Mouse (Mus musculus) hindbrain, embryonic 10.5 days (tissue): Measurements from ENCODE around the gene Rln3. TPM values are rescaled to one million over a fixed set of nuclear protein-coding genes. Genes with fewer than 3 reads are reported as not detected.

ENCODE experiments used
- DNase-seq: peaks from one replicate; pipeline ENCODE4 v3.0.0-alpha.2; 2017; ENCODE audit warnings: low spot score
- H3K27ac ChIP-seq: fragments of 300-500 bp; sonication (generic); 2 replicates; pipeline ENCODE4 v1.5.1; 2016; ENCODE audit warnings: mild to moderate bottlenecking, moderate library complexity
- H3K27me3 ChIP-seq: fragments of 300-500 bp; sonication (generic); 2 replicates; pipeline ENCODE4 v1.6.1; 2016; ENCODE audit warnings: mild to moderate bottlenecking; ENCODE audit not compliant: poor library complexity, insufficient read depth, severe bottlenecking
- H3K36me3 ChIP-seq: fragments of 300-500 bp; sonication (generic); 2 replicates; pipeline ENCODE4 v1.6.1; 2016; ENCODE audit warnings: mild to moderate bottlenecking, moderate library complexity
- H3K4me1 ChIP-seq: fragments of 300-500 bp; sonication (generic); replicated peaks from 2 replicates; pipeline ENCODE4 v1.6.1; 2016; ENCODE audit warnings: mild to moderate bottlenecking
- H3K4me3 ChIP-seq: fragments of 300-500 bp; sonication (generic); 2 replicates; pipeline ENCODE4 v1.5.1; 2016; ENCODE audit warnings: mild to moderate bottlenecking, moderate library complexity
- H3K9me3 ChIP-seq: fragments of 300-500 bp; sonication (generic); 2 replicates; pipeline ENCODE4 v1.6.1; 2016; ENCODE audit warnings: mild to moderate bottlenecking, moderate library complexity
- WGBS: fragments of 180-500 bp; shearing (Covaris S2); methylation state at CpG from one replicate; pipeline ENCODE4 v1.1.7; 2016; 5-methylcytosine and 5-hydroxymethylcytosine counted together
- polyA plus RNA-seq: library from polyadenylated mRNA; unstranded; fragments of >200 nt; fragmentation: Nextera tagmentation; extraction: Ambion mirVana; gene quantifications from 2 replicates; pipeline ENCODE4 v1.2.1, GENCODE M21; 2016

Gene Rln3
- polyA plus RNA-seq, 1 experiment from 2014 or later, result 0.69 TPM

DNA sequence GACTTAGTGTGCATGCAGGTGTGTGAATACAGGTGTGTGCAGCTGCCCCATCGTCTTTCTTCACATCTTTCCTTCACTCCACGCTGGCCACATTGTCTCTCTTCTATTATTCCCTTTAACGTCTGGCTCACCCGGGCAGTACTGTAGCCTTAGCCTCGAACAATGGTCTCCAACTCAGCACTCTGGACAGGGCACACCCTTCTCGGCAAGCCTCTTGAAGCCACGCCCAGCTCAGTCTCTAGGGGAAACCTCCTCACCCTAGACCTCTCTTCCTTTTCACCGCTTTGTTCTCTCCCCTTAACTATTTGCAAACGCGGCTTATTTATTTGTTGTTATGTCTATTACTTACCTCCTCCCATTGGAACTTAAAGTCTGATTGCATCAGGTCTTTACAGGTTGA lies 17.4 kb downstream of the Rln3 start:
- Histone ChIP-seq H3K4me1 (peaks cover 42% of the 10 kb centered on the region), H3K36me3 (no peaks in the 10 kb centered on the region), H3K9me3 (no peaks in the 10 kb centered on the region), H3K27ac (no peak overlapping the region), H3K27me3 (peaks cover 63% of the 10 kb centered on the region), H3K4me3 (no peak overlapping the region)
- DNase-seq, result no peak
- WGBS, result 11% methylated on average over 10 of the region's 10 CpGs

DNA sequence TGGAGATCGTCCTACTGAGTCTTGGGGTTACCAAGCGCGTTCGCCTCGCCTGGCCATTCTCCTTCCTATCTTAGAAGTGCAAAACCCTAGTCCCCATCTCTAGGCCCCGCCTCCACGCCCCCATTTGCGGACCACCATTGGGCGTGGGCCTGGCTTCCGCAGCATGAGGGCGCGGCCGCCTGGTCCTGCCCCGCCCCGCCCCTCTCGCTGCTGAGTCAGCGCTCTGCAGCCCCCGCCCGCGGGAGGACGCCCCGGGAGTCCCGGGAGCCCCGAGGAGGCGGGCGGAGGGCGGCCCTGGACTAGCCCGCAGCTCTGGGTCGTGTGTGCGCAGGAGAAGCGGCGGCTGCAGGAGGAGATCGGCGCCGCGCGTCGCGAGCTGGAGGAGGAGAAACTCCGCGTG lies 18.9 kb downstream of the Rln3 start:
- Histone ChIP-seq H3K27ac (peak overlapping the region; percentile 81), H3K36me3 (no peaks in the 10 kb centered on the region), H3K9me3 (no peaks in the 10 kb centered on the region), H3K4me3 (peak overlapping the region; percentile 63), H3K4me1 (peaks cover 57% of the 10 kb centered on the region), H3K27me3 (peaks cover 79% of the 10 kb centered on the region)
- under 1% methylated on average over 41 of the region's 41 CpGs for WGBS
- peak; percentile 77 for DNase-seq

DNA sequence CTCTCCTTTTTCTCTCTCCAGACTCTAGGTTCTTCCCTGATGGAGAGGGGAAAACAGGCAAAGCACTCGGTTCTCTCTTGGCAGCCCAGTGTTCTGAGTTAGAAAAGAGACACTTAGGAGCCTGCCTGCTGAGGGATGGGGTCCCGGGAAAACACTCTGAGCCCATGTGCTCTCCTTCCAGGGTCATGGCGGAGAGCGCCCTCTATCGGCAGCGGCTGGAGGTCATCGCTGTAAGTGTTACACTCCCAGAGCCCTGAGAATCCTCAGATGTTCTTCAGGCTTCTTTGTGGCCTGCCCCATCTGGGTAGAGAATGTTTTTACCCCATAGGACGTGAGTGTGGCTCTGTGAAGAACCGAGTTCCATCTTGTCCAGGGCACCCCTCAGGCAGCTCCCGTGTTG lies 20.6 kb downstream of the Rln3 start:
- Histone ChIP-seq H3K27me3 (peaks cover 95% of the 10 kb centered on the region), H3K4me3 (no peak overlapping the region), H3K9me3 (no peaks in the 10 kb centered on the region), H3K4me1 (peaks cover 58% of the 10 kb centered on the region), H3K36me3 (no peaks in the 10 kb centered on the region), H3K27ac (no peak overlapping the region)
- 12% methylated on average over 10 of the region's 10 CpGs for WGBS
- DNase-seq, result peak; percentile 76

DNA sequence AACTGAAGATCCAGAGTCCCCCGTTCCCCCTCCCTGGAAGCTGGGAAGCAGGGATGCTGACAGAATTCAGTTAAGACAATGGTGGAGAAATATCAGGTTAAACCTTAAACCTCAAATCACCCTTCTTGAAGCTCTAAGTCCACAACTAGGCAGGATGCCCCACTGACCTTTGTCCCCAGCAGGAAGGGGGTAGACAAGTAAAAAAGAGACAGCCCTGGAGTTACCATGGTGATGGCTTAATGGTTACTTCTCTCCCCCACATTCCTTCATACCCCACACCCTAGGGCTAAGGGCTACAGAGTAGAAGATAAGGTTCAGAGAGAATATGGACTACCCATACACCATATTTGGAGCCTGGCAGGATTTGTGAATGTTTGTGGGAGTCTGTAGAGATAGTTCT lies 21.2 kb downstream of the Rln3 start:
- Histone ChIP-seq H3K4me1 (peaks cover 58% of the 10 kb centered on the region), H3K27ac (no peak overlapping the region), H3K9me3 (no peaks in the 10 kb centered on the region), H3K27me3 (peaks cover 90% of the 10 kb centered on the region), H3K36me3 (no peaks in the 10 kb centered on the region), H3K4me3 (no peak overlapping the region)
- 67% methylated on average over 1 of the region's 1 CpGs for WGBS
- no peak for DNase-seq

DNA sequence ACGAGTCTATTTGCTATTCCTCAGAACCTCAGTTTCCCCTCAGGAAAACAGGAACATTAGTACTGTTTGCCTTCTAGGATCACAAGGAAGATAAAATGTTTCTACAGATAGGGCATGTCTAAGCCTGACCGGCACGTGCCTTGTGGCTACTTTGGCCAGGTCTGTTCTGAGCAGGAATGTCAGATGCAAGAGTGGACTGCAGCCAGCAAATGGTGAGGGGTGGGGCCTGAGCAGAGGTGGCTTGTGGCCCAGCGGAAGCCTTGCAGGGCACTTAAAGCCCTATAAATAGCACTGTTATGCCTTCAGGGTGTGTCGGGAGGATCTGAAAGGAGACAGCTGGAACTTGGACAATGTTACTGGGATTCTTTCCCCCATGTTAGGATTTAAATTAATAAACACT lies 21.7 kb downstream of the Rln3 start:
- Histone ChIP-seq H3K4me1 (peaks cover 53% of the 10 kb centered on the region), H3K27ac (no peak overlapping the region), H3K27me3 (peaks cover 88% of the 10 kb centered on the region), H3K9me3 (no peaks in the 10 kb centered on the region), H3K4me3 (no peak overlapping the region), H3K36me3 (no peaks in the 10 kb centered on the region)
- no peak for DNase-seq
- 58% methylated on average over 5 of the region's 5 CpGs for WGBS

DNA sequence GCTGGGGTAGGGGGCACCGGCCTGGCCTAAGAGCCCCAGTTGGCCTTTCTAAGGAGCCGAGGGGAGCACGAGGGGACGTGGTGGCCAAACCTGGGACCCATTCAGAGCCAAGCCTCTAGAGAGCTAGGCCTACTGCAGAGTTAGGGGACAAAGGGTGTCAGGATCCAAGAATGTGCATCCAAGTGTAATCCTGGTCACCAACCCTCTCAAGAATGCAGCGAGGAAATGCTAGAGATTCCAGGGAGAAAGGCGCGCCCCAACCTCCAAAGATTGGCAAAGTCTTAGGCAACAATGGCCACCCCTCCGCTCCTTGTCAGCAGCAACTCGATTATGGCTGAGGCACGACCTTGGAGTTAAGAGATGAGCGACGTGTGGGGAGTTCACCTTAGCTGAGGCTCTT lies 23.2 kb downstream of the Rln3 start:
- no peak for DNase-seq
- Histone ChIP-seq H3K36me3 (no peaks in the 10 kb centered on the region), H3K4me1 (peaks cover 42% of the 10 kb centered on the region), H3K9me3 (no peaks in the 10 kb centered on the region), H3K27ac (peak overlapping the region; percentile 19), H3K4me3 (peak overlapping the region; percentile 29), H3K27me3 (peaks cover 78% of the 10 kb centered on the region)
- 44% methylated on average over 12 of the region's 12 CpGs for WGBS

DNA sequence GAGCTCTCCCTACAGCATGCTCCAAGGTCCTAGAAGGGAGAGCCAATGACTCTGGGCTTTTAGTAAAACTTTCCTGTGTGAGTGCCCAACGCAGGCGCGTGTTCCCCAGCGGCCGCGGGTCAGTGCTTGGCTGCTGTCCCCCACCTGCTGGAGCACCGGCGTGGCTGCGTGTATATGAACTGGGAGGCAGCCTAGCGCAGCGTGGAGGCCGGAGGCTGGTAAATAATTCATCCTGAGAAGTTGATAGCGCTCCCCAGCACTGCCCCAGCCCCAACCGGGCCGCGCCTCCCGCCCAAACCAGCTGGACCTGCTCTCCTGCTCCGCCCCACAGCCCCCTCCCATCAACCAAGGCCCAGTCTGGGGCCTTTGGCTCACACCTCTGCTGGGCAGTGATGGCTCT lies 23.7 kb downstream of the Rln3 start, which contains the start of gene Palm3:
Palm3 (plus strand) TSS at position 376 of the 400 bp plus-strand sequence.
- 7% methylated on average over 18 of the region's 18 CpGs for WGBS
- no peaks in the 10 kb centered on the region for H3K36me3 ChIP-seq
- peaks cover 1% of the 10 kb centered on the region; the same call in 1 of the 2 replicates for H3K9me3 ChIP-seq
- DNase-seq, result peak; percentile 30
- H3K27me3 ChIP-seq, result peaks cover 74% of the 10 kb centered on the region
- peak within 1 kb of the TSS; percentile 29 for H3K4me3 ChIP-seq
- peaks cover 37% of the 10 kb centered on the region for H3K4me1 ChIP-seq
- H3K27ac ChIP-seq, result peak within 1 kb of the TSS; percentile 19

DNA sequence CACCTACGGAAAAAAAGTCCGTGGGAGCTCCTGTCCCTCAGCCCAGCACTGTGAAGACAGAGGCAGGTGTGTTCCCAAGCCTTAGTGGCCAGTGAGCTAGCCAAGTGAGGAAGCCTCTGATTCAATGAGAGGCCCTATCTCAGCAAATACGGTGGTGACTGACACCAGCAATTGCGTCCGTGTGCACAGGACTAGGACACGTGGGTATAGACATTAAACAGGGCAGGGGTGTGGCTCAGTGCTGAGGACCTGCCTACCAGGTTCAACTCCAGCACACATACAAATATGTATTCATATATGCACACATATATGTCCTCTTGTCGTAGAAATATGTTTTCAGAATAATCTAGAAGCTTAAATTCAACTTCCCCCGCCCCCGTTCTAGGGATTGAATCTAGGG lies 25.1 kb downstream of the Rln3 start:
- WGBS, result 87% methylated on average over 9 of the region's 9 CpGs

DNA sequence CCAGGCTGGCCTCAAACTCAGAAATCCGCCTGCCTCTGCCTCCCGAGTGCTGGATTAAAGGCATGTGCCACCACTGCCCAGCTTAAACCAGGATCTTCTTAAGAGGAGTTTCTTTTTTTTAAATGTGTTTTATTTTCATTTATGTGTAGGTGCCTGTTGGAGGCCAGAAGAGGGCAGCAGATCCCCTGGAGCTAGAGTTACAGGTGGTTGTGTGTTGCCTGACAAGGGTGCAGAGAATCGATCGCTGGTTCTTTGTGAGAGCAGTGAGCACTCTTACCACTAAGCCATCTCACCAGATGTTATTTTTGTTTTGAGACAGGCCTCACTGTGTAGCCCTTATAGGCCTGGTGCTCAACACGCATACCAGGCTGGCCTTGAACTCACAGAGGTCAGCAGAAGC lies 29.0 kb downstream of the Rln3 start:
- Histone ChIP-seq H3K27ac (no peak overlapping the region), H3K4me1 (peaks cover 23% of the 10 kb centered on the region), H3K9me3 (peaks cover 5% of the 10 kb centered on the region; the same call in 1 of the 2 replicates), H3K27me3 (peaks cover 73% of the 10 kb centered on the region), H3K36me3 (no peaks in the 10 kb centered on the region), H3K4me3 (no peak overlapping the region)
- WGBS, result 93% methylated on average over 5 of the region's 5 CpGs
- DNase-seq, result no peak

More for the DNA sequence above, 25.1 kb downstream of the Rln3 start:
- peaks cover 5% of the 10 kb centered on the region; the same call in 1 of the 2 replicates for H3K9me3 ChIP-seq
- peaks cover 70% of the 10 kb centered on the region for H3K27me3 ChIP-seq
- H3K4me1 ChIP-seq, result peaks cover 29% of the 10 kb centered on the region
- no peak overlapping the region for H3K4me3 ChIP-seq
- H3K27ac ChIP-seq, result no peak overlapping the region
- DNase-seq, result no peak
- no peaks in the 10 kb centered on the region for H3K36me3 ChIP-seq

DNA sequence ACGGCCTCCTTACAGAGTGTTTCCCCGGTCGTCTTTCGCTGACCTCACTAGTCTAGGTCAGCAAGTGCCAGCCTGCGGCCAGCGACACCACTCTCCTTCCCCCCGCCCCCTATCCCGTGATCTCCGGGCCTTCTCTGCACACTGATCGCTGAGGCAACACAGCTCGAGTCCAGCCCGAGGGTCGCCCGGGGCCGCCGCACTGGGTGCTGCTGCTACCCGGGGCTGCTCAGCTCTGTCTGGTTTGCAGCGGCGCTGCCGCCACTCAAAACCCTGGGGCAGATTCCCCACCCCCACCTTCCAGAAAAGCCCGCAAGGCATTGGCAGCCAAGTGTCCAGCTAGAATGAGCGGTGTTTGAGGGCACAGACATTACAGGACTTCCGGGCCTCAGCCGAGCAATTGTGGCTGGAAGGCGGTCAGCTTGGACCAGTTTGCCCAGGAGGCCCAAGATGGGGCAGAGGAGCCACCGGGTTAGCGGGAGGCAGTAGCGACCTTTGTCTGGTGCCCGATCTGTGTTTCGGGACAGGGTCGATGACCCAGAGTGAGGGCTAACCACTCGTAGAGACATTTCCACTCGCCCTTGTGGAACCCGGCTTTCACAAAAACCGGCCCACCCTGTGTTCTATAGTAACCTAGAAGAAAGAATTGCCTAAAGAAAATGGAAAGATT lies 32.2 kb downstream of the Rln3 start:
- peaks cover 38% of the 10 kb centered on the region for H3K4me1 ChIP-seq
- H3K27me3 ChIP-seq, result peaks cover 65% of the 10 kb centered on the region
- WGBS, result 5% methylated on average over 35 of the region's 35 CpGs
- peaks cover 5% of the 10 kb centered on the region; the same call in 1 of the 2 replicates for H3K9me3 ChIP-seq
- peak; percentile 51 for DNase-seq
- H3K4me3 ChIP-seq, result peak overlapping the region; percentile 63
- H3K36me3 ChIP-seq, result no peaks in the 10 kb centered on the region
- H3K27ac ChIP-seq, result peak overlapping the region; percentile 45; the same call in 1 of the 2 replicates

DNA sequence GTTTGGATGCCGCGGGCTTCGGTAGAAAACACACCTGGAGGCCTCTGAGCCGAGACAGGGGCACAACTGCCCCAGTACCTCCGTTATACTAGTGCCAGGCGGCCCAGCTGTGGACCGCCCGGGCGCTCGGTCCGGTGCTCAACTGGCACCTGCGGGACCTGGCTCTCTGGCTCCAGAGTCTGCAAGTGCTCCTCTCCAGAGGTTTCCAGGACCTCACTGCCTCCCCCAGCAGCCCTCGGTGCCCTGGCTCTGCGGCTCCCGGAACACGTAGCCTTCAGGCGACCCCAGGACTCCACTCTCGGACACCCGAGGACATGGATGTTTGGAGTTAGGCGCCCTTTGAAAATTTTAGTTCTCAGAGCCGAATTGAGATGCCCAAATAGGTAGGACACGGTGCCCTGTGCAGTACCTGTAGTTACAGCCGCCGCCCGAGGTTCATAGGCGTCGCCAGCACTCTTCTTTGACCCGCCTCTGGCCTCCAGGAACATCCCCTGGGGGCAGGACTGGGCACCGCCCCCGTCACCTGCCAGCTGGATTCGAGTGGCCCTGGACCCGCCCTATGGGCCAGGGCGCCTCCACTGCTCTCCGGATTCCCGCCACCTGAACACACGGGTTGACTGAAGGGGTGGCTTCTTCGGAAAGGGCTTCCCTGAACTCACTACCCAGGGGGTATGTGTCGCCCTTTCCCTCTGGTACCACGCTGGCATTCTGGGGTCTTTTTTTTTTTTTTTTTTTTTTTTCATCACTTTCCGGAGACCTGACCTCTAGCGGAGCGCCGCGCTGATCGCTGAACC lies 32.9 kb downstream of the Rln3 start, which contains the start of gene 2210011C24Rik:
2210011C24Rik (minus strand) TSS at position 467 of the 794 bp plus-strand sequence.
- under 1% methylated on average over 45 of the region's 45 CpGs for WGBS
- Histone ChIP-seq H3K9me3 (peaks cover 5% of the 10 kb centered on the region; the same call in 1 of the 2 replicates), H3K4me3 (peak within 1 kb of the TSS; percentile 63), H3K4me1 (peaks cover 38% of the 10 kb centered on the region), H3K27me3 (peaks cover 62% of the 10 kb centered on the region), H3K27ac (peak within 1 kb of the TSS; percentile 64; the same call in 1 of the 2 replicates), H3K36me3 (no peaks in the 10 kb centered on the region)
- DNase-seq, result peak; percentile 34

DNA sequence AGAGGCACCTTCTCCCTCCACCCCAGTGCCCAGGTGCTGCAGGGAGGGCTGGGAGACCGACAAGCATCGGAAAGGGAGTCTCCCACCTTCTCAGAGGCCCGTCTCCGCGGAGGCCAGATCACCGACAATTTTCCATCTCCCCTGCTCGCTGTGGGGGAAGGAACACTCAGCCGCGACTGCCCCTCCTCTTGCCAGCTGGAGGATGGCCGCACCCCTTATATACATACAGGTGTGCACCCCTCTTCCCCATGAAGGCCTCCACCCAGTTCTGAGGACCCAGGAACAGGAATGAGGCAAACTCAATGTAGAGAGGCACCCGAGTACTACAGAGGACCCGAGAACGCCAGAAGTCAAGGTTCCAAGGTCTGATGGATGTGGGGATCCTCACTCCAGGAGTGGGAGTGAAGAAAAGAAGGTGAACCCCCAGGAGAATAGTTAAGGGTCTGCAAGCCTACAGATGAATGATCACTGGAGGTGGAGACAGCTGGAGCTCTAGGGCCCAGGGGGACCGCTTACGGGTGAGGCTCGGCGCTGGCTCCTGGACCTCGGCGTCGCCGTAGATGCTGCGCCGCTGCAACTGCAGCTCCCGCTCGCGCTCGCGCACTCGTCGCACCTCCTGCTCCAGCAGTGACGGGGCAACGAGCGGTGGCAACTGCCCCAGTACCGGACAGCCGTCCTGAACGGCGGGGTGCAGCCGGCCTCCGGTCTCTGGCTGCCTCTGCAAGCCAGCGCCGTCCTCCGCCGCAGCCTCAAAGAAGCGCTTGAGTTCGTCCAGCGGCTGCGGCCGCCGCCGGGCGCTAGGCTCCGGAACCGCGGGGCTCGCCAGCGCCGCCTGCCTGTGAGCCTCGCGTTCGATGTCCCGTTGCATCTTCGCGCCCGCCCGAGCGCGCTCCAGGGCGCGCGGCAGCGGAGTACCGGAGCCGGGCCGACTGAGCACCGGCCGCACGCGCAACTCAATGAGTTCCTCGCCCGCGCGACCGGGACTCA lies 33.9 kb downstream of the Rln3 start:
- Histone ChIP-seq H3K27ac (peak overlapping the region; percentile 64; the same call in 1 of the 2 replicates), H3K36me3 (no peaks in the 10 kb centered on the region), H3K4me1 (peaks cover 38% of the 10 kb centered on the region), H3K9me3 (peaks cover 2% of the 10 kb centered on the region; the same call in 1 of the 2 replicates), H3K27me3 (peaks cover 58% of the 10 kb centered on the region), H3K4me3 (peak overlapping the region; percentile 63)
- 2% methylated on average over 83 of the region's 83 CpGs for WGBS
- DNase-seq, result peak; percentile 81
